Mouse (Mus musculus) forebrain, postnatal 0 days (tissue): ENCODE measurements around the gene Atf5. TPM values are rescaled to one million over a fixed set of nuclear protein-coding genes. Genes with fewer than 3 reads are reported as not detected.

ENCODE experiments used
- ATAC-seq: fragments of 200-750 bp; cut with Nextera tagmentation; 2 replicates; pipeline ENCODE4 v1.8.0; 2017; ENCODE audit warnings: mild to moderate bottlenecking, moderate library complexity
- DNase-seq: peaks from one replicate; pipeline ENCODE4 v3.0.0-alpha.2; 2015
- H3K27ac ChIP-seq: fragments of 300-500 bp; sonication (generic); 2 replicates; pipeline ENCODE4 v1.5.1; 2014; ENCODE audit warnings: low read depth, mild to moderate bottlenecking, antibody characterized with exemption, low read length, moderate library complexity, mixed read lengths
- H3K27me3 ChIP-seq: fragments of 300-500 bp; sonication (generic); 2 replicates; pipeline ENCODE4 v1.6.1; 2014; ENCODE audit warnings: mild to moderate bottlenecking, low read length, mixed read lengths; ENCODE audit not compliant: insufficient read depth
- H3K36me3 ChIP-seq: fragments of 300-500 bp; sonication (generic); 2 replicates; pipeline ENCODE4 v1.6.1; 2014; ENCODE audit warnings: mild to moderate bottlenecking, moderate library complexity; ENCODE audit not compliant: insufficient read depth
- H3K4me1 ChIP-seq: fragments of 300-500 bp; sonication (generic); 2 replicates; pipeline ENCODE4 v1.6.1; 2014; ENCODE audit warnings: antibody characterized with exemption; ENCODE audit not compliant: insufficient read depth
- H3K4me2 ChIP-seq: fragments of 300-500 bp; sonication (generic); 2 replicates; pipeline ENCODE4 v1.6.1; 2014; ENCODE audit warnings: low read depth, mild to moderate bottlenecking, moderate library complexity
- H3K4me3 ChIP-seq: fragments of 300-500 bp; sonication (generic); 2 replicates; pipeline ENCODE4 v1.5.1; 2014; ENCODE audit warnings: low read depth, low read length, mixed read lengths
- H3K9ac ChIP-seq: fragments of 300-500 bp; sonication (generic); 2 replicates; pipeline ENCODE4 v1.6.1; 2014; ENCODE audit warnings: mild to moderate bottlenecking
- H3K9me3 ChIP-seq: fragments of 300-500 bp; sonication (generic); 2 replicates; pipeline ENCODE4 v1.6.1; 2016; ENCODE audit warnings: low read length
- CTCF ChIP-seq: sonication (generic); IDR thresholded peaks from 2 replicates; pipeline ENCODE4 v1.5.1; 2016; ENCODE audit warnings: antibody characterized with exemption, control low read depth, low read depth
- WGBS: fragments of 180-500 bp; shearing (Covaris S2); extraction: QIAGEN DNeasy Blood & Tissue Kit; methylation state at CpG from one replicate; pipeline ENCODE4 v1.1.7; 2014; 5-methylcytosine and 5-hydroxymethylcytosine counted together
- polyA plus RNA-seq: library from polyadenylated mRNA; unstranded; fragments of >200 nt; fragmentation: Nextera tagmentation; extraction: Ambion mirVana; gene quantifications from 2 replicates; pipeline ENCODE4 v1.2.1, GENCODE M21; 2015
- total RNA-seq: library from RNA; depleted of rRNA; stranded (reverse); fragments of >200 nt; gene quantifications from 2 replicates; pipeline ENCODE4 v1.2.3, GENCODE M21; 2014

Gene Atf5
- total and polyA plus RNA-seq, 2 experiments from 2014 or later, result 4.7 to 15.9 TPM

- DNase-seq (no peak), ATAC-seq (no peak)
- Histone ChIP-seq H3K27ac (no peak overlapping the region), H3K4me1 (peaks cover 8% of the 10 kb centered on the region; the same call in 1 of the 2 replicates), H3K27me3 (0 out of 2 replicates have a peak, but pooled peaks cover 8% of the 10 kb centered on the region), H3K4me2 (no peak overlapping the region), H3K9me3 (no peaks in the 10 kb centered on the region), H3K9ac (no peak overlapping the region), H3K4me3 (no peak overlapping the region), H3K36me3 (peaks cover 16% of the 10 kb centered on the region)
- 63% methylated on average over 3 of the region's 3 CpGs for WGBS
- TF ChIP-seq CTCF, result no peak
Measured at GRCm38 (mm10) chr7:44836016-44836404, 19.6 kb upstream of the Atf5 start.

GRCm38 (mm10) chr7:44835373-44836015 is 19.0 kb upstream of the Atf5 start:
- no peak overlapping the region for H3K27ac ChIP-seq
- 91% methylated on average over 1 of the region's 1 CpGs for WGBS
- no peak overlapping the region for H3K4me3 ChIP-seq
- TF ChIP-seq CTCF, result no peak
- H3K36me3 ChIP-seq, result peaks cover 16% of the 10 kb centered on the region
- 0 out of 2 replicates have a peak, but pooled peaks cover 5% of the 10 kb centered on the region for H3K27me3 ChIP-seq
- DNase-seq, result no peak
- no peak overlapping the region for H3K9ac ChIP-seq
- H3K4me2 ChIP-seq, result no peak overlapping the region
- no peak for ATAC-seq
- peaks cover 8% of the 10 kb centered on the region; the same call in 1 of the 2 replicates for H3K4me1 ChIP-seq
- H3K9me3 ChIP-seq, result no peaks in the 10 kb centered on the region

GRCm38 (mm10) chr7:44832763-44833162 is 16.3 kb upstream of the Atf5 start:
- H3K4me3 ChIP-seq, result no peak overlapping the region
- WGBS, result 73% methylated on average over 4 of the region's 4 CpGs
- no peak overlapping the region for H3K9ac ChIP-seq
- H3K27me3 ChIP-seq, result no peaks in the 10 kb centered on the region
- no peak for TF ChIP-seq CTCF
- H3K4me2 ChIP-seq, result no peak overlapping the region
- H3K9me3 ChIP-seq, result no peaks in the 10 kb centered on the region
- H3K36me3 ChIP-seq, result peaks cover 40% of the 10 kb centered on the region
- no peaks in the 10 kb centered on the region for H3K4me1 ChIP-seq
- no peak for ATAC-seq
- no peak for DNase-seq
- H3K27ac ChIP-seq, result no peak overlapping the region

DNA sequence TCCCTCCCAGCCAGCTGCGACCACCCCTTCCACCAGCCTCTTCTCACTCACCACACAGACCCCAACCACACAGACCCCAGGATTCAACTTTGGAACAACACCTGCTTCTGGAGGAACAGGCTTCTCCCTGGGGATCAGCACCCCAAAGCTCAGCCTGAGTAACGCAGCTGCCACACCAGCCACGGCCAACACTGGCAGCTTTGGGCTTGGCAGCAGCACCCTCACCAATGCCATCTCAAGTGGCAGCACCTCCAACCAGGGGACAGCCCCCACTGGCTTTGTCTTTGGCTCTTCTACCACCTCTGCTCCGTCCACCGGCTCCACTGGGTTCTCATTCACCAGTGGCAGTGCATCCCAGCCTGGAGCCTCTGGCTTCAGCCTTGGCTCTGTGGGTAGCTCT is 12.2 kb upstream of the Atf5 start:
- Histone ChIP-seq H3K36me3 (peaks cover 40% of the 10 kb centered on the region), H3K9me3 (no peaks in the 10 kb centered on the region), H3K27me3 (no peaks in the 10 kb centered on the region), H3K27ac (no peak overlapping the region), H3K4me2 (no peak overlapping the region), H3K4me3 (no peak overlapping the region), H3K4me1 (no peaks in the 10 kb centered on the region), H3K9ac (no peak overlapping the region)
- WGBS, result 90% methylated on average over 5 of the region's 5 CpGs
- DNase-seq, result no peak
- no peak for ATAC-seq
- no peak for TF ChIP-seq CTCF

DNA sequence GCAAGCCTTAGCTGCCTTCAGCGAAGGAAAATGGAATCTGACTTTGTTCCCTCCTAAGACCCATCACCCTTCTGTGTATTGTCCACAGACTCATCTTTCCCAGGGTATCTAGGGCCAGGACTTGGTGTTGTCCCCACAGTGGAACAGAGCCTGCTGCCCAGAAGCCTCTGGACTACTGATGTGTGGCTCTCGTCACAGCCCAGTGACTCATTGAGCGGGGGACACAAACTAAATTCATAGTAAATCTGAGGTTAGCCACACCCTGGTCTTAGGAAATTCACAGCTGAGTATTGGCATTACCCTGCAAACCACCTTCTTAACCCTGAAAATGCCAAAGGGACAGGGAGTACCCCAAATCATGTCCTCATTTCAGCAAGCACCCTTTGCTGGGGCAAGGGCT is 10.3 kb upstream of the Atf5 start:
- Histone ChIP-seq H3K9me3 (no peaks in the 10 kb centered on the region), H3K9ac (no peak overlapping the region), H3K27ac (no peak overlapping the region), H3K27me3 (no peaks in the 10 kb centered on the region), H3K36me3 (peaks cover 37% of the 10 kb centered on the region), H3K4me1 (no peaks in the 10 kb centered on the region), H3K4me3 (no peak overlapping the region), H3K4me2 (no peak overlapping the region)
- 80% methylated on average over 3 of the region's 3 CpGs for WGBS
- DNase-seq, result no peak
- TF ChIP-seq CTCF, result no peak
- no peak for ATAC-seq

DNA sequence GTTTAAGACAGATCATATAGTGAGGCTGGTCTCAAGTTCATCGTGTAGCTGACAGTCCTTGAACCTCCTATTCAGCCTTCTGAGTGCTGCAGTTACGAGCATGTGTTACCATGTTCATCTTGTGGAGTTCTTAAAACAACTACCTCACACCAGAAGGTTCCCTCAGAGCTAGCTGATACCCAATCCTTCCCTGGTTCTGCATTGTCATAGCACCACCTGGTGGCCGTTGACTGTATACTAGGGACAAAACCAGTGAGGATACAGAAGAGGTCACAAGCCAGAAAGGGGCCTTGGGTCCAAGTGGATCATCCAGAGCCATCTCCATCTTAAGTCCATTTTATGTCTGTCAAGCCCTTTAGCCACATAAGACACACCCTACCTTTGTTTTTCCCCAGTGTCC is 8.4 kb upstream of the Atf5 start:
- WGBS, result 18% methylated on average over 3 of the region's 3 CpGs
- peak; percentile 95 for TF ChIP-seq CTCF
- ATAC-seq, result peak; percentile 90

DNA sequence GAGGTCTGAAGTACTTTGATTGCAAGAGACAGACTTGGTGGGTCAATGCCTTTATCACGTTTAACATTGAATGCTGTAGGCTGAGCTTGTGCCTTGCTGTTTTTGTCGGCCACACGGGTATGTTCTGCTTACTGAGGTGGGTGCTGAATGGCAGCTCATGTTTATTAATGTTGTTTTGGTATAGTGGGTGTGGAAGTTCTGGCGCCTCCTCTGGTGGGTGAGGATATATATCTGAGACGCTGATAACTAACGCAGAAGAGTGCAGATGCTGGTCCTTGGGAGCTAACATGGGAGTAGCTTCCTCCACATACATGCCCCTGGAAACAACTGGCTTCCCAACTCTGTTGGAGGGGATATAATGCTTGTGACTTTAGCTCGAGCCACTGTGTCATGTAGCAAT is 7.0 kb upstream of the Atf5 start:
- WGBS, result 23% methylated on average over 7 of the region's 7 CpGs
- H3K27me3 ChIP-seq, result no peaks in the 10 kb centered on the region
- no peak for DNase-seq
- peak; percentile 46 for TF ChIP-seq CTCF
- no peaks in the 10 kb centered on the region for H3K9me3 ChIP-seq
- H3K36me3 ChIP-seq, result peaks cover 4% of the 10 kb centered on the region; the same call in 1 of the 2 replicates
- no peak overlapping the region for H3K27ac ChIP-seq
- no peak for ATAC-seq
- H3K4me3 ChIP-seq, result no peak overlapping the region
- no peak overlapping the region for H3K4me2 ChIP-seq
- H3K4me1 ChIP-seq, result 0 out of 2 replicates have a peak, but pooled peaks cover 4% of the 10 kb centered on the region
- no peak overlapping the region for H3K9ac ChIP-seq

More for the DNA sequence above, 8.4 kb upstream of the Atf5 start:
- DNase-seq, result peak; percentile 88
- H3K4me1 ChIP-seq, result no peaks in the 10 kb centered on the region
- H3K9me3 ChIP-seq, result no peaks in the 10 kb centered on the region
- no peak overlapping the region for H3K27ac ChIP-seq
- no peaks in the 10 kb centered on the region for H3K27me3 ChIP-seq
- H3K9ac ChIP-seq, result no peak overlapping the region
- no peak overlapping the region for H3K4me3 ChIP-seq
- H3K36me3 ChIP-seq, result peaks cover 18% of the 10 kb centered on the region
- H3K4me2 ChIP-seq, result no peak overlapping the region
